Mouse (Mus musculus): ENCODE measurements around the gene Ldhd. TPM values are rescaled to one million over a fixed set of nuclear protein-coding genes. Genes with fewer than 3 reads are reported as not detected.

Ldhd gene
- polyA plus RNA-seq, 1 experiment from 2014 or later = 0.50 TPM

GRCm38 (mm10) chr8:111613181-111613580 lies 17.0 kb downstream of the Ldhd start:
- Histone ChIP-seq H3K4me2 (replicated peaks) (no peak overlapping the region), H3K9ac (replicated peaks) (no peak overlapping the region), H3K27ac (no peak overlapping the region), H3K9me3 (no peaks in the 10 kb centered on the region), H3K27me3 (no peaks in the 10 kb centered on the region), H3K36me3 (peaks cover 19% of the 10 kb centered on the region), H3K4me1 (replicated peaks) (peaks cover 18% of the 10 kb centered on the region; the same call in 1 of the 2 replicates), H3K4me3 (replicated peaks) (no peak overlapping the region)
- ATAC-seq = no peak
- WGBS = 84% methylated on average over 5 of the region's 5 CpGs

- H3K4me3 ChIP-seq (replicated peaks) = no peak overlapping the region
- no peak for ATAC-seq
- H3K9ac ChIP-seq (replicated peaks) = no peak overlapping the region
- H3K4me2 ChIP-seq (replicated peaks) = no peak overlapping the region
- no peaks in the 10 kb centered on the region for H3K9me3 ChIP-seq
- H3K27ac ChIP-seq = no peak overlapping the region
- H3K36me3 ChIP-seq = peaks cover 13% of the 10 kb centered on the region
- no peaks in the 10 kb centered on the region for H3K4me1 ChIP-seq (replicated peaks)
- no peaks in the 10 kb centered on the region for H3K27me3 ChIP-seq
- 96% methylated on average over 7 of the region's 7 CpGs for WGBS
Measured at GRCm38 (mm10) chr8:111607414-111607813, 22.8 kb downstream of the Ldhd start.

- H3K4me1 ChIP-seq (replicated peaks) = peaks cover 4% of the 10 kb centered on the region; the same call in 1 of the 2 replicates
- H3K27ac ChIP-seq = no peak overlapping the region
- WGBS = 88% methylated on average over 9 of the region's 9 CpGs
- no peak overlapping the region for H3K4me2 ChIP-seq (replicated peaks)
- H3K27me3 ChIP-seq = no peaks in the 10 kb centered on the region
- H3K4me3 ChIP-seq (replicated peaks) = no peak overlapping the region
- H3K36me3 ChIP-seq = peaks cover 9% of the 10 kb centered on the region
- H3K9ac ChIP-seq (replicated peaks) = no peak overlapping the region
- ATAC-seq = no peak
- no peaks in the 10 kb centered on the region for H3K9me3 ChIP-seq
Measured at GRCm38 (mm10) chr8:111606961-111607360, 23.2 kb downstream of the Ldhd start.

GRCm38 (mm10) chr8:111604986-111605385 lies 25.2 kb downstream of the Ldhd start:
- Histone ChIP-seq H3K4me3 (replicated peaks) (no peak overlapping the region), H3K9ac (replicated peaks) (no peak overlapping the region), H3K27me3 (no peaks in the 10 kb centered on the region), H3K9me3 (no peaks in the 10 kb centered on the region), H3K4me2 (replicated peaks) (no peak overlapping the region), H3K36me3 (peaks cover 5% of the 10 kb centered on the region), H3K27ac (no peak overlapping the region), H3K4me1 (replicated peaks) (peaks cover 6% of the 10 kb centered on the region; the same call in 1 of the 2 replicates)
- WGBS = 100% methylated on average over 2 of the region's 2 CpGs
- no peak for ATAC-seq

- Histone ChIP-seq H3K4me1 (replicated peaks) (peaks cover 18% of the 10 kb centered on the region), H3K4me2 (replicated peaks) (no peak overlapping the region), H3K4me3 (replicated peaks) (no peak overlapping the region), H3K27ac (no peak overlapping the region), H3K9me3 (no peaks in the 10 kb centered on the region), H3K27me3 (no peaks in the 10 kb centered on the region), H3K36me3 (no peaks in the 10 kb centered on the region), H3K9ac (replicated peaks) (no peak overlapping the region)
- 96% methylated on average over 4 of the region's 4 CpGs for WGBS
- no peak for ATAC-seq
Measured at GRCm38 (mm10) chr8:111602050-111602449, 28.1 kb downstream of the Ldhd start.

GRCm38 (mm10) chr8:111599707-111600444 lies 30.3 kb downstream of the Ldhd start:
- Histone ChIP-seq H3K4me2 (replicated peaks) (no peak overlapping the region), H3K9ac (replicated peaks) (no peak overlapping the region), H3K27me3 (no peaks in the 10 kb centered on the region), H3K4me3 (replicated peaks) (no peak overlapping the region), H3K36me3 (no peaks in the 10 kb centered on the region), H3K4me1 (replicated peaks) (peaks cover 38% of the 10 kb centered on the region), H3K9me3 (no peaks in the 10 kb centered on the region), H3K27ac (no peak overlapping the region)
- WGBS = 84% methylated on average over 9 of the region's 9 CpGs
- no peak for ATAC-seq

- Histone ChIP-seq H3K9ac (replicated peaks) (no peak overlapping the region), H3K27ac (no peak overlapping the region), H3K27me3 (no peaks in the 10 kb centered on the region), H3K4me3 (replicated peaks) (no peak overlapping the region), H3K4me2 (replicated peaks) (no peak overlapping the region), H3K4me1 (replicated peaks) (peaks cover 56% of the 10 kb centered on the region), H3K36me3 (no peaks in the 10 kb centered on the region), H3K9me3 (no peaks in the 10 kb centered on the region)
- ATAC-seq = no peak
- WGBS = 76% methylated on average over 1 of the region's 1 CpGs
Measured at GRCm38 (mm10) chr8:111597310-111597709, 32.9 kb downstream of the Ldhd start.

- Histone ChIP-seq H3K4me1 (replicated peaks) (peaks cover 57% of the 10 kb centered on the region), H3K4me2 (replicated peaks) (no peak overlapping the region), H3K27me3 (no peaks in the 10 kb centered on the region), H3K27ac (peak overlapping the region; percentile 35; the same call in 1 of the 2 replicates), H3K9ac (replicated peaks) (no peak overlapping the region), H3K9me3 (no peaks in the 10 kb centered on the region), H3K36me3 (no peaks in the 10 kb centered on the region), H3K4me3 (replicated peaks) (no peak overlapping the region)
- WGBS = 73% methylated on average over 3 of the region's 3 CpGs
- ATAC-seq = no peak
Measured at GRCm38 (mm10) chr8:111596485-111596821, 33.7 kb downstream of the Ldhd start.

- no peaks in the 10 kb centered on the region for H3K36me3 ChIP-seq
- no peak overlapping the region for H3K4me3 ChIP-seq (replicated peaks)
- 88% methylated on average over 15 of the region's 15 CpGs for WGBS
- no peaks in the 10 kb centered on the region for H3K27me3 ChIP-seq
- peak overlapping the region; percentile 35; the same call in 1 of the 2 replicates for H3K27ac ChIP-seq
- no peak overlapping the region for H3K9ac ChIP-seq (replicated peaks)
- no peak overlapping the region for H3K4me2 ChIP-seq (replicated peaks)
- peaks cover 57% of the 10 kb centered on the region for H3K4me1 ChIP-seq (replicated peaks)
- no peak; the same call in 1 of the 2 replicates for ATAC-seq
- no peaks in the 10 kb centered on the region for H3K9me3 ChIP-seq
Measured at GRCm38 (mm10) chr8:111595712-111596484, 34.3 kb downstream of the Ldhd start.

- Histone ChIP-seq H3K4me2 (replicated peaks) (no peak overlapping the region), H3K4me1 (replicated peaks) (peaks cover 57% of the 10 kb centered on the region), H3K9ac (replicated peaks) (no peak overlapping the region), H3K27ac (no peak overlapping the region), H3K36me3 (no peaks in the 10 kb centered on the region), H3K4me3 (replicated peaks) (no peak overlapping the region), H3K9me3 (no peaks in the 10 kb centered on the region), H3K27me3 (no peaks in the 10 kb centered on the region)
- no peak for ATAC-seq
- 89% methylated on average over 2 of the region's 2 CpGs for WGBS
Measured at GRCm38 (mm10) chr8:111594951-111595350, 35.2 kb downstream of the Ldhd start.

GRCm38 (mm10) chr8:111594044-111594840 lies 35.9 kb downstream of the Ldhd start:
- H3K36me3 ChIP-seq = no peaks in the 10 kb centered on the region
- WGBS = 83% methylated on average over 3 of the region's 3 CpGs

More at GRCm38 (mm10) chr8:111594044-111594840, 35.9 kb downstream of the Ldhd start:
- peaks cover 54% of the 10 kb centered on the region for H3K4me1 ChIP-seq (replicated peaks)
- no peak overlapping the region for H3K4me3 ChIP-seq (replicated peaks)
- H3K9me3 ChIP-seq = no peaks in the 10 kb centered on the region
- no peaks in the 10 kb centered on the region for H3K27me3 ChIP-seq
- H3K4me2 ChIP-seq (replicated peaks) = no peak overlapping the region
- H3K9ac ChIP-seq (replicated peaks) = no peak overlapping the region
- H3K27ac ChIP-seq = no peak overlapping the region
- ATAC-seq = no peak
